Mouse (Mus musculus) left cerebral cortex, postnatal 10 days (tissue): ENCODE data around the gene Cyfip1. TPM values are rescaled to one million over a fixed set of nuclear protein-coding genes. Genes with fewer than 3 reads are reported as not detected.

Experiments
- total RNA-seq, 2 experiments: library from RNA; stranded (reverse); gene quantifications; 2 replicates each; pipeline ENCODE4 v1.2.3; 2021

The Cyfip1 gene
- total RNA-seq, 2 experiments from 2014 or later: 70.0 to 70.8 TPM

Other genes starting within 250 kb of the Cyfip1 start
- gene Siglech, start 73.6 kb upstream of the Cyfip1 start, total RNA-seq: 10 to 100 TPM; 12.1 to 12.3 TPM
- gene Tubgcp5, start 47.6 kb upstream of the Cyfip1 start, total RNA-seq: 10 to 100 TPM; 25.7 to 27.5 TPM
- 10 to 100 TPM; 59.3 to 70.4 TPM for gene Nipa2, start 120.7 kb downstream of the Cyfip1 start, total RNA-seq
- 10 to 100 TPM; 77.2 to 78.4 TPM for gene Nipa1, start 178.2 kb downstream of the Cyfip1 start, total RNA-seq
- gene Herc2, start 208.5 kb downstream of the Cyfip1 start, total RNA-seq: 100 to 1,000 TPM; 137 TPM